Mouse (Mus musculus): ENCODE measurements around the gene Smad3.

The Smad3 gene

DNA sequence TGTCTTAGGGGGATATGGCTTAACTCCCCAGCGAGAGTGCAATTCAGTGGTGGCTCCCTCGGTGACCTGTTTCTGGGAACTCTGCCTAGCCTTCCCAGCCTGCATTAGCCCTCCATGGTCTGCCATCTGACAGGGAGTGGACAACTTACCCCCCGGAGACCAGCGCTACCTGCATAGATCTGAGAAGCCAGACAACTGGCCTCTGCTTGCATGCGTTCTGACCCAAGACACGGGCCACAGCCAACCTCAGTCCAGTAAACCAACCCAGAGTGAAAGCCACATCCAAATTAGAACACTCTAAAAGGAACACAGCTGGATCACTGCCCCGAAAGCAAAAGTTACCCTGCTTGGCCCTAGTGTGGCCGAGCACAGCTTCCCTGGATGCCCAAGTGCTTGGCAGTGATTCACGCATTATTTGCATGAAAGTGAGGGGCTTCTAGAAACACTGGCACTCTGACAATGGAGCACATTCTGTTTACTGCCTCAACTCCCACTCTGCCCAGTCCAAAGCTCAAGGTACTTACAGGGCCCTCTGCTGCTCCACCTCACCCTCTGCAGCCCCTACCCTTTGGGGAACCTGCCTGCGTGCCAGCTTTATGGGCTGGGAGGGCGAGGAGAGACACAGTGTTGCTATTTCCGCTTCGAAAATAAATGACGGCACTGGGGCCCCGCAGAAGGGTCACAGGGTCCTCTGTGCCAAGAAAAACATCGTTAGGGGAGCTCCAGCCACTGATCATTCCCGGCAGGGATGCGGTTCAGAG lies 91.0 kb downstream of the Smad3 start:
- Histone ChIP-seq H3K36me3 (ENCODE audit: control insufficient read depth, insufficient read depth, low read length, poor library complexity, severe bottlenecking) (no peaks in the 10 kb centered on the region), H3K27me3 (ENCODE audit: control insufficient read depth, insufficient read depth, low read length, poor library complexity, severe bottlenecking) (no peaks in the 10 kb centered on the region)
- DNase-seq (ENCODE audit: low read depth, low spot score) = no peak

DNA sequence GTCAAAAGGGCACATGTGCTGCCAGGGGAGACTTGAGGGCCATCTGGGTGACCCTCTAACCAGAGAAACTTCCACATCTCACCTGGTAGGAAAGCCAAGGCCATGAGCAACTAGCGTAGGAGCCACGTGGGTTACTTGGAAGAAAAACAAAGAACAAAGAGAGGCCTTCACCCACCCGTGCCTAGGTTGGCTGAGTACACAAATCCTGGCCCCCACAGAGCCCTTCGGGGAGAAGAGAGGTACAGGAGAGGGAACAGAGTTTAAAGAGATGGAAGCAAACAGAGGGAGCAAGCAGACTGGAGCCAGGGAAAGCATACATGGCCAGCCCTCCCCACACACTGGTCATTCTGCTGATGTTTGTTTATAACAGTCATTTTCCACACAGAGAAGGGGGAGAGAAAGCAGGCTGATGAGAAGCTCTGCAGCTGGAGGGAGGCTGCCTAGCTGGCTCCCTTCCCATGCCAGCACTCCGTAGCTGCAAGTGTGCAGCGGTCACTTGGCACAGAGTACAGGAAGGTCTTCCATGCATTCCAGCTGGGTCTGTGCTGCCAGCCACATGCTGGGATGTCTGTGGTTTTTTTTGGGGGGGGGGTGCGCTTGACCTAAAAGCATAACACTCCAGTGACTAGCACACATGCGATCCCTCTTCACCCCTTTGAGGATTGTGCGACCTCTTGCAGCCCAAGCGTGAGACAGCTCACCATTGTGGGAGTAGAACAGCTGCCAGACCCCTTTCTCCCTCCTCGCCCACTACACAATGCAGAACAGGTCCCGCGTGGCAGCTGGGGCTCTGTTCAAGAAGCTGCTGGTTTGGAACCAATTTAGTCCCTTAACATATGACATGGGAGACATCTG lies 92.8 kb downstream of the Smad3 start:
- no peak for DNase-seq (ENCODE audit: low read depth, low spot score)
- Histone ChIP-seq H3K36me3 (ENCODE audit: control insufficient read depth, insufficient read depth, low read length, poor library complexity, severe bottlenecking) (no peaks in the 10 kb centered on the region), H3K27me3 (ENCODE audit: control insufficient read depth, insufficient read depth, low read length, poor library complexity, severe bottlenecking) (no peaks in the 10 kb centered on the region)

DNA sequence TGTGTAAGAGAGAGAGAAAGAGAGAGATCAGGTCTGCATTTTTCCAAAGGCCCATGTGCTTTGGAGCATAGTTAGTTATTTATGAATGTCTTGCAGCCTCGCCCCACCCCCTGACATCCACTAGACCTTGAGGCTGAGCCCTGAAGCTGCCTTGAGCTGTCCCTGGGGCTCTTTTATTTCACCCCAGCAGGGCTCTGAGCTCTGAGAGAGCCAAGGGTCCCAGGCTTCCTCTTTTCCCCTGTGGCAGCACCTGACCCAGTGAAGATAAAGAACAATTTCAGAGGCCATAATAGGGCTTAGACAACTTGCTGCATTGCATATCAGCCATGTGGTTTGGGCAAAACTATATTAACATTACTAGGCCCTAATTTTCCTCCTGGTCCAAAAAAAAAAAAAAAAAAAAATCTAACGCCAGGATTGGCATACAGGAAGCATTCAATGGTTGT lies 93.5 kb downstream of the Smad3 start:
- no peak for DNase-seq (ENCODE audit: low read depth, low spot score)
- Histone ChIP-seq H3K27me3 (ENCODE audit: control insufficient read depth, insufficient read depth, low read length, poor library complexity, severe bottlenecking) (no peaks in the 10 kb centered on the region), H3K36me3 (ENCODE audit: control insufficient read depth, insufficient read depth, low read length, poor library complexity, severe bottlenecking) (no peaks in the 10 kb centered on the region)

DNA sequence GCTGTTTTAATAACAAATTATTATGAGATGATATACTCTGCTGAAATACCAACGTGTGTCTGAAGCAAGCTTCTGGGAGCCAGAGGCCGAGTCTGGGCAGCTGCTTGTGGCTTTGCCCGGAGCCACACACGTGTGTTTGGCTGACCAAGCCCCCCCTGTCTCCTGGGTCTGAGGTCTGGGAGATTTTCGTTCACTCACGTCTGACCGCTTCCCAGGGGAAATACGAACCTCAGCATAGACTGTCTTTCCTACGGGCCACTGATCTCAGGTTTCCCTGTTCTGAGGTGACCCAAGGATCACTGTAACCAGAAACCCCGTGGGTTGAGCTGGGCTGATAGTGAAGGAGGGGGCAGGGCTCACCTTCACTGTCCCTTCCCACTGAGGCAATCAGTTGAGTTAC lies 94.6 kb downstream of the Smad3 start:
- no peak for DNase-seq (ENCODE audit: low read depth, low spot score)
- no peaks in the 10 kb centered on the region for H3K36me3 ChIP-seq (ENCODE audit: control insufficient read depth, insufficient read depth, low read length, poor library complexity, severe bottlenecking)
- no peaks in the 10 kb centered on the region for H3K27me3 ChIP-seq (ENCODE audit: control insufficient read depth, insufficient read depth, low read length, poor library complexity, severe bottlenecking)

DNA sequence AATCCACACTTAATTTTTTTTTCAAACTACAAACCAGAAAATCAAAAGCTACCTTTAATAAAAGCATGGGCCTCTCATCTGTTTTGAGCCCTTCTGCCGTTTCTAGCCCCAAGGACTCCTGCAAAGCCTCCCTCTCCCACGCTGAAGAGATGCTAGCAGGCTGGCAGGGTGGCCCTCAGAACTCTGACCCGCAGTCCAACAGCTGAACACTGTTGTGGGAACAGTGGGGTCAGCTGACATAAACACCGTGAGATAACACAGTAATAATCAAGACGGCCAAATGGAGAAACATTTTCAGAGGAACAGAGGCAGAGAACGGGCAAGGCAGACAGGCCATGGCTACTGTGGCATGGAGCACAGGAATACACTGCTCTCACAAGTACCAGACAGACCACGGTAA lies 95.0 kb downstream of the Smad3 start:
- H3K27me3 ChIP-seq (ENCODE audit: control insufficient read depth, insufficient read depth, low read length, poor library complexity, severe bottlenecking) = no peaks in the 10 kb centered on the region
- no peaks in the 10 kb centered on the region for H3K36me3 ChIP-seq (ENCODE audit: control insufficient read depth, insufficient read depth, low read length, poor library complexity, severe bottlenecking)
- DNase-seq (ENCODE audit: low read depth, low spot score) = no peak

DNA sequence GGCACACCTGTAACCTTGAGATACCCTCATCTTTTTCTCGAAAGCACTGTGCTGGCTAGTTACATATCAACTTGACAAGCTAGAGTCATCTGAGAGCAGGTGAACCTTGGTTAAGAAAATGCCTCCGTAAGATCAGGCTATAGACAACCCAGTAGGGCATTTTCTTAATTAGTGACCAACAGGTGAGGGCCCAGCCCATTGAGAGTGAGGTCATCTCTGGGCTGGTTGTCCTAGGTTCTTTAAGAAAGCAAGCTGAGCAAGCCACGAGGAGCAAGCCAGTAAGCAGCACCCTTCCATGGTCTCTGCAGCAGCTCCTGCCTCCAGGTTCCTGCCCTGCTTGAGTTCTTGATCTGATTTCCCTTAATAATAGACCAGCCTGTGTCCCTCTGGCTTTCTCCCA lies 97.1 kb downstream of the Smad3 start:
- Histone ChIP-seq H3K36me3 (ENCODE audit: control insufficient read depth, insufficient read depth, low read length, poor library complexity, severe bottlenecking) (no peaks in the 10 kb centered on the region), H3K27me3 (ENCODE audit: control insufficient read depth, insufficient read depth, low read length, poor library complexity, severe bottlenecking) (no peaks in the 10 kb centered on the region)
- no peak for DNase-seq (ENCODE audit: low read depth, low spot score)

DNA sequence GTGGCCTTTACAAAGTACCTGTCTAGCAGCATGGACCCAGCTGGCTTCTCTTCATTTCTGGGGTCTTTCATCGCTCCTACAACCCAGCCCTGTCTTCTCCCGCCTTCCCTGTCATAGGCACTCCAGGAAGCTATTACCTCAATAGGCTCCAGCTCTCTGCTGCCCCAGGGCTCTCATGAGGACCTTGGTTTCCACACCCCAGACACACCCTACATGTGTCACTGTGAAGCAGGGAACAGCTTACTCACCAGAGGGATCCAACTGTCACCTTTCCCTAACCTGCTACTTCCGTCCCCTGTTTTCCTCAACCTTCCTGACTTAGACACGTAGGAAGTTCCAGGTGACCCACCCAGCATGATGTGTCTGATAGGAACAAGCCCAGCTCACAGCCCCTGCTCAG lies 97.7 kb downstream of the Smad3 start:
- Histone ChIP-seq H3K27me3 (ENCODE audit: control insufficient read depth, insufficient read depth, low read length, poor library complexity, severe bottlenecking) (no peaks in the 10 kb centered on the region), H3K36me3 (ENCODE audit: control insufficient read depth, insufficient read depth, low read length, poor library complexity, severe bottlenecking) (no peaks in the 10 kb centered on the region)
- DNase-seq (ENCODE audit: low read depth, low spot score) = no peak

DNA sequence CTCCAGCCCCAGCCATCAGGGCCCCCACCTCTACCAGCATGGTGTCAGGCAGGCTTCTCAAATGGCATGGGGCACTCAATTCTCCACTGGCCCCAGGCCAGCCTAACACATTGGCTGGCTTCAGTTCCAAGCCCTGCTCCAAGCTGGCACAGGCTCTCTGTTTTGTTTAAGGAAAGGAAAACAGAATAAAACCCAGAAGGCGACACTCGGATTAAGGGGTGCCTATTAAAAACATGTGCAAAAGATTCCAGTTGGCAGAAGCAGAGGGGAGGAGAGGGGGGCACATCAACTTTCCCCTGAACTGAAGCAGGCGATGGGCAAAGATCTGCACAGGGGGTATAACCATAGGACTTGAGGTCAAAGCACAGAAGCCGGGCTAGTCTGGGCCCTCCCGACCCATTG lies 98.8 kb downstream of the Smad3 start:
- Histone ChIP-seq H3K36me3 (ENCODE audit: control insufficient read depth, insufficient read depth, low read length, poor library complexity, severe bottlenecking) (no peaks in the 10 kb centered on the region), H3K27me3 (ENCODE audit: control insufficient read depth, insufficient read depth, low read length, poor library complexity, severe bottlenecking) (no peaks in the 10 kb centered on the region)
- DNase-seq (ENCODE audit: low read depth, low spot score) = no peak

DNA sequence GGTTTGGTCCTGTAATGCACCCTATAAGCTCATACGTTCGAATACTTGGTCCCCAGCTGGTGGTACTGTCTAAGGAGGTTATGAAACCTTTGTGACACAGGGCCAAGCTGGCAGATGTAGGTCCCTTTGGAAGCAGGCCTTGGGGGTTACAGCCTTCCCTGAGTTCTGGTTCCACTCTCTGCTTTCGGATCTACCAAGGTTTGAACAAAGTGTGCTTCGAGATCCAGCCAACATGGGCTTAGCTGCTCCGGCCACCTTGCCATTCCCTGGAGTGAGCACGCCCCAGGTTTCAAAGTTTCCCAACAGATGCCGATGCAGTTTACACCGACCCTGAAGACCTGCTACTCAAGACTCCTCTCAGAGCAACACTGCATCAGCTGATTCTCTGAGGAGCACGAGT lies 99.4 kb downstream of the Smad3 start:
- no peak for DNase-seq (ENCODE audit: low read depth, low spot score)
- Histone ChIP-seq H3K36me3 (ENCODE audit: control insufficient read depth, insufficient read depth, low read length, poor library complexity, severe bottlenecking) (no peaks in the 10 kb centered on the region), H3K27me3 (ENCODE audit: control insufficient read depth, insufficient read depth, low read length, poor library complexity, severe bottlenecking) (no peaks in the 10 kb centered on the region)

DNA sequence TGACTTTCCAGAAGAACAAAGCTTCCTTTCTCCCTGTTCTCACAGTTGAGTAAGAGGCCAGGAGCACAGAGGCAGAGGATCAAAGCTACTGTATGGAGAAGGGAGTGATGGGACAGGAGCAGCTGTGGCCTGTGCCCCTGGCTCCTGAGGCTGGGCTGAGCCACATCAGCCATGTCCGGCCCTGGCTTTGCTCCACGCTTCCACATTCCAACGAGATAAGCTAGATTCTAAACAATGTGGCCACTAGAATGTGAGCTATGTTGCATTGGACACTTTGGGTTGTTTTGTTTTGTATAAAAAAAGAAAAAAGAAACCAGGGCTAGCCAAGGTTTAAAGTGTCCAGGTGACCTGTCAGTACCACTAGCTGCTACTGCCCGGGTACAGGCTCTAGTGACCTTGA lies 100.6 kb downstream of the Smad3 start:
- Histone ChIP-seq H3K27me3 (ENCODE audit: control insufficient read depth, insufficient read depth, low read length, poor library complexity, severe bottlenecking) (no peaks in the 10 kb centered on the region), H3K36me3 (ENCODE audit: control insufficient read depth, insufficient read depth, low read length, poor library complexity, severe bottlenecking) (no peaks in the 10 kb centered on the region)
- DNase-seq (ENCODE audit: low read depth, low spot score) = no peak

DNA sequence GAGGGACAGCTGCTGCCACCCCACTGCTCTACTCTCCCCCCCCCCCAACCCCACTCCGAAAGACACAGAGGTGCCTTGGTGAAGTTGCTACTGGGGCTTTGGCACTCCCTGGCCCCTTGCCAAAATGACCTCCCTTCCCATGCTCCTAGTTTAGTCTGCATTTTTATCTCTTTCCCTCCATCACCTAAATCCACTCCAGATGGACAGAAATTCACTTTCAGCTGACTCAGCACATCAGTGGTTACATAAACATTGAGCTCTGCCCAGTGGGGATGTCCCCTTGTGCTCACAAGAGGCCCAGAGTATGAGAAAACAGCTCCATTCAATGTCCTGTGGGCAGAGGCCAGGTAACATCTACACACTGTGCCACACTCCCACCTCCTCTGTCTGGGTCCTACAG lies 102.7 kb downstream of the Smad3 start:
- Histone ChIP-seq H3K36me3 (ENCODE audit: control insufficient read depth, insufficient read depth, low read length, poor library complexity, severe bottlenecking) (no peaks in the 10 kb centered on the region), H3K27me3 (ENCODE audit: control insufficient read depth, insufficient read depth, low read length, poor library complexity, severe bottlenecking) (no peaks in the 10 kb centered on the region)
- DNase-seq (ENCODE audit: low read depth, low spot score) = no peak

DNA sequence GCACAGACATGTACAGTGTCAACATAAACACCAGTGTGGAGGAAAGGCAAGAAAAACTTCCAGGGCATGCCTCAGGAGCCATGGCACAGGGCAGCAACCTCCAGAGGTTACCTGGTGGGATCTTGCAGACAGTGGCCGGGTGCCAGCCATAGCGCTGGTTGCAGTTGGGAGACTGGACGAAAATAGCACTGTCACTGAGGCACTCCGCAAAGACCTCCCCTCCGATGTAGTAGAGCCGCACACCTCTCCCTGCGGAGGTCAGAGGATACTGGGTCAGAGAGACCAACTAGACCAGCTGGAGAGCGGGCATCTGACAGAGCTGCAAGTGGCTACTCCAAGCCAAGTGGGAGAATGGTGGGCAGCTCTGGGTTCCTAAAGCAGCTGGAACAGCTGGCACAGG lies 103.2 kb downstream of the Smad3 start:
- H3K27me3 ChIP-seq (ENCODE audit: control insufficient read depth, insufficient read depth, low read length, poor library complexity, severe bottlenecking) = no peaks in the 10 kb centered on the region
- no peaks in the 10 kb centered on the region for H3K36me3 ChIP-seq (ENCODE audit: control insufficient read depth, insufficient read depth, low read length, poor library complexity, severe bottlenecking)
- DNase-seq (ENCODE audit: low read depth, low spot score) = no peak

DNA sequence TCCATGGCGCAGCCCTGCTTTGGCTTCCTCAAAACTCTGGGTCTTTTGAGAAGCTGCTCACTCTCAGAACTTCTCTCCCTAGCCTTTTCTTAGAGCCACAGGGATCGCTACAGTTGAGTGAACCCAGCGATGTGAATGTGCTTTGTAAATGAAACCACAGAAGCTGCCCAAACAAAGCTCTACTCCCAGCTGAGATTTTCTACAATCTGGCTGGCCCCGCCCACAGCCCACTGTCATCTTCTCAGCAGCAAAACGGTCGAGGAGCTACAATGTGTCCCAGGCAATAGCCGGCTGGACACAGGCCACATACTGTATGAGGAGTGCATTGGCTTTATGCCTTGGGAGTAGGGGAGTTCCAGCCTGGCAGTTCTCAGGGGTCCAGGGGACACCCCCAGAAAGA lies 104.1 kb downstream of the Smad3 start:
- no peak for DNase-seq (ENCODE audit: low read depth, low spot score)
- H3K27me3 ChIP-seq (ENCODE audit: control insufficient read depth, insufficient read depth, low read length, poor library complexity, severe bottlenecking) = no peaks in the 10 kb centered on the region
- peaks cover 3% of the 10 kb centered on the region; the same call in 1 of the 2 replicates for H3K36me3 ChIP-seq (ENCODE audit: control insufficient read depth, insufficient read depth, low read length, poor library complexity, severe bottlenecking)

DNA sequence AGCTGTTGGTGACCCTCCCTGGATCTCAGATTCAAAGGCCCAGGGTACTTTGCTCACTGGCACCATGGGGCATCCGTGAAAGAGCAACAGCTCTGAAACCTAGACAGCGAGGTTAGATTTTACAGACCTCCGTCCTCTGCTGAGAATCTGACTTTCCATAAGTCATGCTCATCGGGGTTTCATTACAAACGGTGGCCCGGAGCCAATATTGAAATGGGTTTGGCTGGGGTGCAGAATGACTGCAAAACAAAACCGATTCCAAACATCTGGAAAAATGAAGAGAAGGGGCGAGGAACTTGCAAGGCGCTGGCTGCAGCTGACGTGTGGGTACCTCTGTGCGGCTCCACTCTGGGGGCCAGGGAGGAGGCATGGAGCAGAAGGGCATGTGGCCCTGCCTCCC lies 106.2 kb downstream of the Smad3 start:
- H3K36me3 ChIP-seq (ENCODE audit: control insufficient read depth, insufficient read depth, low read length, poor library complexity, severe bottlenecking) = peaks cover 3% of the 10 kb centered on the region; the same call in 1 of the 2 replicates
- DNase-seq (ENCODE audit: low read depth, low spot score) = no peak
- H3K27me3 ChIP-seq (ENCODE audit: control insufficient read depth, insufficient read depth, low read length, poor library complexity, severe bottlenecking) = no peaks in the 10 kb centered on the region

DNA sequence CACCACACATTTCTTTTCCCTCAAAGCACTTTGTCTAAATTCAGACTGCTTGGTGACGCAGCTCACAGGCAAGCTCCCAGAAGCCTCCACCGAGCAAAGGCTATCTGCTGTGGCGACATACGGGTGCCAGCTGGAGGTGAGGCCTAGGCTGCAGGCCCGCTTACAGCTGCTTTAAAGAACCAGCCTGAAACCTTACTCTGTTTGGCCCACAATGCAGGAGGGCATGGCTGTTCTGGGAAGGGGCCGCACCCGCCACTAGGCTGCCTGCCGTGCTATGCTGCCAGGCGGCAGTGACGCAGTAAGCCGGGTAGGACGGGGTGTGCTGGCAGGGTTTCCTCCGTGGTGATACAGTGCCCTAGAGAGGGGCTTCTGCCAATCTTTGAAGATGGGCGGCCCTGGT lies 106.9 kb downstream of the Smad3 start:
- no peak for DNase-seq (ENCODE audit: low read depth, low spot score)
- H3K36me3 ChIP-seq (ENCODE audit: control insufficient read depth, insufficient read depth, low read length, poor library complexity, severe bottlenecking) = peaks cover 3% of the 10 kb centered on the region; the same call in 1 of the 2 replicates
- no peaks in the 10 kb centered on the region for H3K27me3 ChIP-seq (ENCODE audit: control insufficient read depth, insufficient read depth, low read length, poor library complexity, severe bottlenecking)
